Mouse (Mus musculus) MEL (cell line): Measurements from ENCODE around the gene Znrf3. TPM values are rescaled to one million over a fixed set of nuclear protein-coding genes. Genes with fewer than 3 reads are reported as not detected.

Experiments used
- DNase-seq: peaks from one replicate; pipeline ENCODE4 v3.0.0; 2011; ENCODE audit warnings: low read depth, low spot score
- H3K27ac ChIP-seq: 2 replicates; pipeline ENCODE4 v1.5.1; 2012; ENCODE audit warnings: low read depth, mild to moderate bottlenecking, control low read depth, low read length, moderate library complexity; ENCODE audit not compliant: control insufficient read depth
- H3K27me3 ChIP-seq, 2 experiments: fragments of 150-350 bp in 1 of 2; sonication (generic) in 1 of 2; 2 replicates each; pipeline ENCODE4 v1.6.1; 2012; ENCODE audit warnings: low read length in 2 of 2, mild to moderate bottlenecking in 2 of 2, improper control_type of control experiment in 1 of 2, moderate library complexity in 1 of 2; ENCODE audit not compliant: insufficient read depth in 2 of 2, control insufficient read depth in 1 of 2
- H3K36me3 ChIP-seq, 2 experiments: 2 replicates each; pipeline ENCODE4 v1.6.1; 2012 to 2014; ENCODE audit warnings: low read length in 2 of 2, improper control_type of control experiment in 1 of 2, inconsistent platforms in 1 of 2, mild to moderate bottlenecking in 1 of 2; ENCODE audit not compliant: insufficient read depth in 2 of 2, control insufficient read depth in 1 of 2
- H3K4me1 ChIP-seq, 2 experiments: fragments of 150-350 bp in 1 of 2; sonication (generic) in 1 of 2; 2 replicates each; pipeline ENCODE4 v1.6.1; 2012; ENCODE audit warnings: low read length in 2 of 2, improper control_type of control experiment in 1 of 2, mild to moderate bottlenecking in 1 of 2; ENCODE audit not compliant: insufficient read depth in 2 of 2, control insufficient read depth in 1 of 2
- H3K4me3 ChIP-seq, 2 experiments: fragments of 150-350 bp in 1 of 2; sonication (generic) in 1 of 2; 2 replicates each; pipeline ENCODE4 v1.5.1; 2012; ENCODE audit warnings: low read depth in 2 of 2, low read length in 2 of 2, mild to moderate bottlenecking in 2 of 2, moderate library complexity in 2 of 2, control low read depth in 1 of 2, improper control_type of control experiment in 1 of 2; ENCODE audit not compliant: control insufficient read depth in 1 of 2, insufficient read depth in 1 of 2
- H3K79me2 ChIP-seq: 2 replicates; pipeline ENCODE4 v1.6.1; 2012; ENCODE audit warnings: mild to moderate bottlenecking, low read length, moderate library complexity; ENCODE audit not compliant: control insufficient read depth, poor library complexity, insufficient read depth
- H3K9ac ChIP-seq: 2 replicates; pipeline ENCODE4 v1.6.1; 2012; ENCODE audit warnings: low read depth, mild to moderate bottlenecking, control low read depth, low read length, moderate library complexity; ENCODE audit not compliant: control insufficient read depth, poor library complexity, severe bottlenecking
- H3K9me3 ChIP-seq: fragments of 150-350 bp; sonication (generic); replicated peaks from 2 replicates; pipeline ENCODE4 v1.6.1; 2012; ENCODE audit warnings: mild to moderate bottlenecking, low read length, improper control_type of control experiment, moderate library complexity; ENCODE audit not compliant: insufficient read depth
- BHLHE40 ChIP-seq: IDR thresholded peaks from 2 replicates; pipeline ENCODE4 v1.6.1; 2012; ENCODE audit warnings: low read depth, mild to moderate bottlenecking, inconsistent platforms, low read length, improper control_type of control experiment, borderline replicate concordance
- CHD1 ChIP-seq: IDR thresholded peaks from 2 replicates; pipeline ENCODE4 v1.6.1; 2012; ENCODE audit warnings: low read depth, mild to moderate bottlenecking, inconsistent platforms, low read length, improper control_type of control experiment
- CHD2 ChIP-seq: IDR thresholded peaks from 2 replicates; pipeline ENCODE4 v1.6.1; 2011; ENCODE audit warnings: low read length, improper control_type of control experiment
- E2F4 ChIP-seq: IDR thresholded peaks from 2 replicates; pipeline ENCODE4 v1.6.1; 2011; ENCODE audit warnings: low read depth, low read length, improper control_type of control experiment, borderline replicate concordance
- JUND ChIP-seq: IDR thresholded peaks from 2 replicates; pipeline ENCODE4 v1.6.1; 2011; ENCODE audit warnings: low read depth, mild to moderate bottlenecking, improper control_type of control experiment, low read length
- KAT2A ChIP-seq: conservative IDR thresholded peaks from 2 replicates; pipeline ENCODE4 v1.6.1; 2012; ENCODE audit warnings: low read depth, low read length, improper control_type of control experiment, inconsistent platforms
- MAFK ChIP-seq: IDR thresholded peaks from 2 replicates; pipeline ENCODE4 v1.6.1; 2011; ENCODE audit warnings: low read depth, mild to moderate bottlenecking, low read length, improper control_type of control experiment, borderline replicate concordance
- MAX ChIP-seq: IDR thresholded peaks from 2 replicates; pipeline ENCODE4 v1.6.1; 2011; ENCODE audit warnings: low read length, improper control_type of control experiment
- MAZ ChIP-seq: IDR thresholded peaks from 2 replicates; pipeline ENCODE4 v1.6.1; 2012; ENCODE audit warnings: low read depth, mild to moderate bottlenecking, inconsistent platforms, low read length, improper control_type of control experiment
- MXI1 ChIP-seq: IDR thresholded peaks from 2 replicates; pipeline ENCODE4 v1.6.1; 2011; ENCODE audit warnings: mild to moderate bottlenecking, low read depth, low read length, improper control_type of control experiment
- MYB ChIP-seq: IDR thresholded peaks from 2 replicates; pipeline ENCODE4 v1.6.1; 2011; ENCODE audit warnings: mild to moderate bottlenecking, low read depth, low read length, improper control_type of control experiment
- POLR2A ChIP-seq, 2 experiments: IDR thresholded peaks; 2 replicates each; pipeline ENCODE4 v1.6.1; 2011 to 2012; ENCODE audit warnings: low read length in 2 of 2, mild to moderate bottlenecking in 2 of 2, control low read depth in 1 of 2, improper control_type of control experiment in 1 of 2, low read depth in 1 of 2, moderate library complexity in 1 of 2; ENCODE audit not compliant: control insufficient read depth in 1 of 2, insufficient read depth in 1 of 2, poor library complexity in 1 of 2
- POLR2AphosphoS2 ChIP-seq: IDR thresholded peaks from 2 replicates; pipeline ENCODE4 v1.6.1; 2011; ENCODE audit warnings: low read length, improper control_type of control experiment
- POLR2AphosphoS5 ChIP-seq: IDR thresholded peaks from 2 replicates; pipeline ENCODE4 v1.6.1; 2012; ENCODE audit warnings: low read depth, borderline replicate concordance, mild to moderate bottlenecking, inconsistent platforms, low read length, moderate library complexity, mixed read lengths
- RCOR1 ChIP-seq: IDR thresholded peaks from 2 replicates; pipeline ENCODE4 v1.6.1; 2012; ENCODE audit warnings: low read depth, mild to moderate bottlenecking, inconsistent platforms, low read length, improper control_type of control experiment
- SIN3A ChIP-seq: IDR thresholded peaks from 2 replicates; pipeline ENCODE4 v1.6.1; 2012; ENCODE audit warnings: low read length, improper control_type of control experiment, inconsistent platforms
- TAL1 ChIP-seq: IDR thresholded peaks from 2 replicates; pipeline ENCODE4 v1.6.1; 2012; ENCODE audit warnings: mild to moderate bottlenecking, inconsistent platforms, low read length, moderate library complexity, mixed read lengths
- UBTF ChIP-seq: IDR thresholded peaks from 2 replicates; pipeline ENCODE4 v1.6.1; 2012; ENCODE audit warnings: low read depth, mild to moderate bottlenecking, inconsistent platforms, low read length, improper control_type of control experiment, moderate library complexity, borderline replicate concordance; ENCODE audit not compliant: insufficient read depth
- USF2 ChIP-seq, 2 experiments: IDR thresholded peaks; 2 replicates each; pipeline ENCODE4 v1.6.1; 2011 to 2012; ENCODE audit warnings: improper control_type of control experiment in 2 of 2, low read length in 2 of 2, borderline replicate concordance in 1 of 2, inconsistent platforms in 1 of 2, low read depth in 1 of 2, mild to moderate bottlenecking in 1 of 2; ENCODE audit not compliant: insufficient read depth in 1 of 2
- ZC3H11A ChIP-seq: IDR thresholded peaks from 2 replicates; pipeline ENCODE4 v1.6.1; 2012; ENCODE audit warnings: low read depth, mild to moderate bottlenecking, inconsistent platforms, low read length, improper control_type of control experiment
- ZKSCAN1 ChIP-seq: IDR thresholded peaks from 2 replicates; pipeline ENCODE4 v1.6.1; 2012; ENCODE audit warnings: low read depth, mild to moderate bottlenecking, inconsistent platforms, low read length, improper control_type of control experiment, moderate library complexity
- ZMIZ1 ChIP-seq: IDR thresholded peaks from 2 replicates; pipeline ENCODE4 v1.6.1; 2012; ENCODE audit warnings: low read depth, mild to moderate bottlenecking, inconsistent platforms, low read length, improper control_type of control experiment, moderate library complexity
- polyA plus RNA-seq, 2 experiments: library from polyadenylated mRNA; stranded (reverse) in 1 of 2; unstranded in 1 of 2; fragments of >175 nt in 1 of 2; fragments of >200 nt in 1 of 2; gene quantifications; 2 replicates each; pipeline versions ENCODE4 v1.2.1 to v1.2.4; 2012; ENCODE audit warnings: low replicate concordance in 2 of 2, low read depth in 1 of 2; ENCODE audit not compliant: insufficient read length in 2 of 2, insufficient read depth in 1 of 2, missing spikeins in 1 of 2
- total RNA-seq: library from RNA; depleted of rRNA; stranded (reverse); fragments of 300-350 nt; gene quantifications from 2 replicates; pipeline ENCODE4 v1.2.3, GENCODE M21; 2012

The Znrf3 gene
- total and polyA plus RNA-seq, 3 experiments, result 9.0 to 9.2 TPM; not detected in 1

- TF ChIP-seq MXI1 (peak; percentile 67), KAT2A (no peak), TAL1 (no peak), ZMIZ1 (no peak), MAFK (no peak), ZKSCAN1 (no peak), CHD2 (no peak; the same call in 1 of the 2 replicates), SIN3A (peak; percentile 80), E2F4 (no peak), BHLHE40 (0 out of 2 replicates have a peak, but pooled peaks have one; percentile 5), RCOR1 (no peak), JUND (no peak), POLR2AphosphoS5 (no peak), USF2 (IDR thresholded peaks at IDR 0.05; ENCODE audit: borderline replicate concordance in 1 of 2, insufficient read depth in 1 of 2, low read depth in 1 of 2, low read length in 2 of 2) (no peak)
These were observed 182.9 kb downstream of the Znrf3 start, which contains the start of gene Kremen1 (continued) for GRCm38 (mm10) chr11:5261508-5262392.

- Histone ChIP-seq H3K9me3 (no peaks in the 10 kb centered on the region), H3K27ac (no peak overlapping the region), H3K27me3 (peaks cover 6 to 13% of the 10 kb centered on the region in 2 experiments), H3K36me3 (no peaks in the 10 kb centered on the region), H3K4me3 (peak overlapping the region; percentile 64 to 70), H3K4me1 (no peaks in the 10 kb centered on the region), H3K9ac (peak overlapping the region; percentile 64), H3K79me2 (no peaks in the 10 kb centered on the region; the same call in 1 of the 2 replicates)
- TF ChIP-seq MYB, result no peak
- no peak for TF ChIP-seq CHD1
- no peak for TF ChIP-seq KAT2A
- TF ChIP-seq POLR2AphosphoS5, result no peak
- no peak for TF ChIP-seq SIN3A
- no peak for TF ChIP-seq MAZ
- no peak for TF ChIP-seq MXI1
- TF ChIP-seq BHLHE40, result no peak
- no peak for TF ChIP-seq UBTF
- no peak for TF ChIP-seq POLR2A (IDR thresholded peaks at IDR 0.05; ENCODE audit: control insufficient read depth in 1 of 2, insufficient read depth in 1 of 2, low read depth in 1 of 2, low read length in 2 of 2, poor library complexity in 1 of 2)
- no peak for TF ChIP-seq MAX
- no peak for TF ChIP-seq TAL1
- no peak for TF ChIP-seq ZC3H11A
- no peak for TF ChIP-seq POLR2AphosphoS2
- DNase-seq, result peak; percentile 64
These were observed 183.6 kb downstream of the Znrf3 start for GRCm38 (mm10) chr11:5260942-5261459.
